Mouse (Mus musculus) lung, embryonic 16.5 days (tissue): Measurements from ENCODE around the gene Rab25. TPM values are rescaled to one million over a fixed set of nuclear protein-coding genes. Genes with fewer than 3 reads are reported as not detected.

Experiments used
- ATAC-seq: fragments of 200-750 bp; cut with Nextera tagmentation; 2 replicates; pipeline ENCODE4 v1.8.0; 2017; ENCODE audit warnings: low read depth, mild to moderate bottlenecking, moderate library complexity
- H3K27ac ChIP-seq: fragments of 300-500 bp; sonication (generic); 2 replicates; pipeline ENCODE4 v1.5.1; 2014; ENCODE audit warnings: mild to moderate bottlenecking, control low read depth, low read length
- H3K27me3 ChIP-seq: fragments of 300-500 bp; sonication (generic); 2 replicates; pipeline ENCODE4 v1.6.1; 2014; ENCODE audit warnings: low read depth, low read length, mixed read lengths; ENCODE audit not compliant: control insufficient read depth, insufficient read depth
- H3K36me3 ChIP-seq: fragments of 300-500 bp; sonication (generic); 2 replicates; pipeline ENCODE4 v1.6.1; 2014; ENCODE audit warnings: low read length; ENCODE audit not compliant: control insufficient read depth, insufficient read depth
- H3K4me1 ChIP-seq: fragments of 300-500 bp; sonication (generic); replicated peaks from 2 replicates; pipeline ENCODE4 v1.6.1; 2014; ENCODE audit warnings: low read length, mixed read lengths; ENCODE audit not compliant: control insufficient read depth, insufficient read depth
- H3K4me2 ChIP-seq: fragments of 300-500 bp; sonication (generic); 2 replicates; pipeline ENCODE4 v1.6.1; 2014; ENCODE audit warnings: low read depth, low read length, control low read depth
- H3K4me3 ChIP-seq: fragments of 300-500 bp; sonication (generic); 2 replicates; pipeline ENCODE4 v1.5.1; 2014; ENCODE audit warnings: mild to moderate bottlenecking, low read length, control low read depth
- H3K9ac ChIP-seq: fragments of 300-500 bp; sonication (generic); 2 replicates; pipeline ENCODE4 v1.6.1; 2014; ENCODE audit warnings: low read length, control low read depth
- H3K9me3 ChIP-seq: fragments of 300-500 bp; sonication (generic); 2 replicates; pipeline ENCODE4 v1.6.1; 2016; ENCODE audit warnings: low read length; ENCODE audit not compliant: control insufficient read depth
- WGBS: fragments of 180-500 bp; shearing (Covaris S2); extraction: QIAGEN DNeasy Blood & Tissue Kit; methylation state at CpG from one replicate; pipeline ENCODE4 v1.1.7; 2014; 5-methylcytosine and 5-hydroxymethylcytosine counted together
- microRNA counts: library from miRNA; unstranded; fragments of <30 nt; microRNA quantifications from one replicate; lab custom pipeline; 2016
- microRNA-seq: library from miRNA; unstranded; fragments of <30 nt; microRNA quantifications from one replicate; pipeline ENCODE4, GENCODE M21; 2016
- polyA plus RNA-seq: library from polyadenylated mRNA; unstranded; fragments of >200 nt; fragmentation: Nextera tagmentation; extraction: Ambion mirVana; gene quantifications from 2 replicates; pipeline ENCODE4 v1.2.1, GENCODE M21; 2015

Rab25 gene
- polyA plus RNA-seq, 1 experiment from 2014 or later, result 48.0 TPM

DNA sequence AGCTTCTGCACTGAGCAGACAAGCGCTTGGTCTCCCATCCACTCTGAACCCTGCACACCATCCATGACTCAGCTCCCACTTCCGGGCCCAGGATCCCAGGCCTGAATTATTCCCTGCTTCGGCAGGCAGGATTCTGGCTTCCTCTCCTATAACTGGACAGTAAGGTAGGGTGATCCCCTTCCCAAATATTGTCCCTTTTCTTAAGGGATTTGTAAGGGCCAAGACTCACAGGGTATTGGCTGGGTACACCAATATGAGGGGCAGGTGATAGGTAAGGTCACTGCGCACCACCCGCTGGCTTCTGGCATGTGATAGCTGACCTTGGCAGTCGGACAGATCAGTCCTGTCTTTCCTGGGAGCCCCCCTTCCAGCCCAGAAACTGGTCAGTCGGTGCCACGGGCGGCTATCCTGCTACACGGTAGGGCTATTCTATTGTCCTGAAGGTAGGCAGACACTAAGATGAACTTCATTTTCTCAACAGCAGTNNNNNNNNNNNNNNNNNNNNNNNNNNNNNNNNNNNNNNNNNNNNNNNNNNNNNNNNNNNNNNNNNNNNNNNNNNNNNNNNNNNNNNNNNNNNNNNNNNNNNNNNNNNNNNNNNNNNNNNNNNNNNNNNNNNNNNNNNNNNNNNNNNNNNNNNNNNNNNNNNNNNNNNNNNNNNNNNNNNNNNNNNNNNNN lies 52.2 kb downstream of the Rab25 start:
- H3K4me3 ChIP-seq, result no peak overlapping the region
- H3K36me3 ChIP-seq, result no peaks in the 10 kb centered on the region
- no peaks in the 10 kb centered on the region for H3K27me3 ChIP-seq
- 74% methylated on average over 10 of the region's 10 CpGs for WGBS
- peaks cover 24% of the 10 kb centered on the region for H3K4me1 ChIP-seq
- H3K4me2 ChIP-seq, result no peak overlapping the region
- no peaks in the 10 kb centered on the region for H3K9me3 ChIP-seq
- no peak overlapping the region for H3K9ac ChIP-seq
- no peak for ATAC-seq
- H3K27ac ChIP-seq, result no peak overlapping the region

DNA sequence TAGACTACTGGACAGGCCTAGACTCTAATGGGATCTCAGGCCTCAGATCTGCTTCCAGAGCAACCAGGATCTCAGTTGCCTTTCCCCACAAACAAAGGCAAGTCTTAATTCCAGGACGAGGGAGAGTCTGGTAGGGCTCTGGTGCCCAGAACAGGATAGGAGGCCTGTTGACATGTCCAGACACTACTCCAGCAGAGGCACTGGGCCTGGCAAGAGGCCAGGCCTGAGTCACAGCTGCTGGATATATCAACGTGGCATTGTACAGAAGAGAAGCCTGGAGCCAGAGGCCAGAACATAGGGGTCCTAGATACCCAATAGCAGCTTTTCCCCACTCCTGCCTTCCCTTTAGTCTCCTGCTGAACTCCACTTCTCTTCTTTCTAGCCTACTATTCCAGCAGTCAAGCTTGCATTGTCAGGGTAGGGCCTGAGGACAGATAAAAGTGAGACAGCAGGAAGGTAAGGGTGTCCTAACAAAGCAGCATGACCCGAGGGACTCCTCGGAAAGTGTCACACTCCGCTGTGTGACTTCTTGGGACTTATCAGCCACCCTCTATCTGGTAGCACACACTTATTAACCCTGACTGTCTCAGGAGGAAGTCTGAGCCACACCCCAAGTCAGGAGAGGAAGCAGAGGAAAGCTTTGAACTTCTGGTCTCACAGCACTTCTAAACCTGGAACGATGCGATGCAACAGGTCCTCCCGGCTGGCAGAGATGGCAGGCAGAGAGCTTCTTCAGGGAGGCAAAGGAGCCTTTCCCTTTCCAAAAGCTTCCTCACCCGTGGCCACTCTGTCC lies 53.1 kb downstream of the Rab25 start:
- no peaks in the 10 kb centered on the region for H3K9me3 ChIP-seq
- no peak for ATAC-seq
- no peaks in the 10 kb centered on the region for H3K27me3 ChIP-seq
- no peak overlapping the region for H3K4me2 ChIP-seq
- WGBS, result 38% methylated on average over 9 of the region's 9 CpGs
- H3K4me1 ChIP-seq, result peaks cover 28% of the 10 kb centered on the region
- no peak overlapping the region for H3K9ac ChIP-seq
- peak overlapping the region; percentile 58 for H3K27ac ChIP-seq
- no peak overlapping the region for H3K4me3 ChIP-seq
- H3K36me3 ChIP-seq, result no peaks in the 10 kb centered on the region

DNA sequence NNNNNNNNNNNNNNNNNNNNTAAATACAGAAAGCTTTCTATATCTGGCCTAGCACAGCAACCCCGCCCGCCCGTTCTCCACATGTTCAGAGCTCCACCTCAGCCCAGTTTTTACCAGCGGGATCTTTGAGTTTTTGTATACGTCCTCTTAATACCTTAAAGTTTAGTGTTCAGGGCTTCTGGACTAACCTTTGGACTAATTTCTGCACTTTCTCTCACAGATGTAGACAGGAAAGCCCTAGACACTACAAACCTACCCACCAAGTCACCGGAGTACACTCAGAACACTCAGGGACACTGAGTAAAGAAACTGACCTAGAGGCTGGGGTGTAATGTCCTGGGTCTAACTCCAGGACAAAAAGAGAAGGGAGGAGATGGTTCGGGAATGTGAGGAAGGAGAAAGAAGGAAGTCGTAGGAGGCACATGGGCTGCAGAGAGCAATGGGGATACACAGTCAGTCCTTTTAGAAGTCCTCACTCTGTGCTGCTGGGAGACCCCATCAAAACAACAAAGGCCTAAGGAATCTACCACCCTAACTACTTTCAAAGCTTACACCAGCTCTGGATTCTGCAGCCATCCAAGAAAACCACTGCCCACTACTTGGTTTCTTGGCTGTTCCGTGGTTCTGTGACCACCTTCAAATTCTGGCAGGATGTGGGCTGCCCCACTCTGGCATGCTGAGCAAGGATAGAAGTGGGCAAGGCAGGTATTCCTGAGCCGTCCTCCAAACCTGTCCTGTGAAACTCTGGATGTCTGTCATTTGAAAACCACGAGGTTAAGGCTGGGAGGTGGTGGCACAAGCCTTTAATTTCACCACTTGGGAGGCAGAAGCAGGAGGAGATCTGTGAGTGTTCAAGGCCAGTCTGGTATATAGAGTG lies 54.2 kb downstream of the Rab25 start:
- Histone ChIP-seq H3K4me3 (no peak overlapping the region), H3K27ac (peak overlapping the region; percentile 92), H3K4me1 (peaks cover 30% of the 10 kb centered on the region), H3K4me2 (peak overlapping the region; percentile 80; the same call in 1 of the 2 replicates), H3K9ac (peak overlapping the region; percentile 75; the same call in 1 of the 2 replicates), H3K36me3 (no peaks in the 10 kb centered on the region), H3K27me3 (no peaks in the 10 kb centered on the region), H3K9me3 (no peaks in the 10 kb centered on the region)
- ATAC-seq, result no peak
- WGBS, result 67% methylated on average over 11 of the region's 11 CpGs

MicroRNAs within 50 kb of the gene (microRNA counts, 519-probe panel; counts per million panel counts)
- microRNA mmu-miR-1905 (lab: Ali Mortazavi, UCI), result not detected

Small RNAs within 50 kb of the gene (microRNA-seq; reads per million reads assigned to microRNA genes)
- gene Mir1905, result not detected

Other genes starting within 250 kb of the Rab25 start
- gene Glmp, start 223.3 kb downstream of the Rab25 start, polyA plus RNA-seq, result 228 and 231 TPM in 2 replicates
- 9.5 and 9.9 TPM in 2 replicates for gene Tmem79, start 212.2 kb downstream of the Rab25 start, polyA plus RNA-seq
- 46.6 and 46.7 TPM in 2 replicates for gene Smg5, start 212.0 kb downstream of the Rab25 start, polyA plus RNA-seq
- gene Paqr6, start 183.7 kb downstream of the Rab25 start, polyA plus RNA-seq, result 12.5 and 15.2 TPM in 2 replicates
- 0.13 TPM in 1 of 2 replicates, not detected in the other for gene Bglap3, start 175.6 kb downstream of the Rab25 start, polyA plus RNA-seq
- gene Bglap2, start 169.6 kb downstream of the Rab25 start, polyA plus RNA-seq, result 0.43 TPM in 1 of 2 replicates, not detected in the other
- gene Bglap, start 163.8 kb downstream of the Rab25 start, polyA plus RNA-seq, result 0.94 TPM in 1 of 2 replicates, not detected in the other
- gene Pmf1, start 138.0 kb downstream of the Rab25 start, polyA plus RNA-seq, result 130 and 147 TPM in 2 replicates
- 15.2 and 16.0 TPM in 2 replicates for gene Slc25a44, start 123.2 kb downstream of the Rab25 start, polyA plus RNA-seq
- gene Sema4a, start 87.1 kb downstream of the Rab25 start, polyA plus RNA-seq, result 6.3 TPM in 2 replicates
- gene Lmna, start 38.3 kb downstream of the Rab25 start, polyA plus RNA-seq, result 148 and 150 TPM in 2 replicates
- gene Mex3a, start 15.9 kb downstream of the Rab25 start, polyA plus RNA-seq, result 13.1 and 13.5 TPM in 2 replicates
- gene Lamtor2, start 4.8 kb upstream of the Rab25 start, polyA plus RNA-seq, result 169 and 183 TPM in 2 replicates
- 39.3 and 41.8 TPM in 2 replicates for gene Ubqln4, start 5.5 kb upstream of the Rab25 start, polyA plus RNA-seq
- 354 and 367 TPM in 2 replicates for gene Ssr2, start 27.6 kb upstream of the Rab25 start, polyA plus RNA-seq
- 123 and 125 TPM in 2 replicates for gene Arhgef2, start 57.7 kb upstream of the Rab25 start, polyA plus RNA-seq
- not detected in 2 replicates for gene Rxfp4, start 104.8 kb upstream of the Rab25 start, polyA plus RNA-seq
- gene Khdc4, start 137.5 kb upstream of the Rab25 start, polyA plus RNA-seq, result 82.1 and 86.2 TPM in 2 replicates
- 58.9 and 68.9 TPM in 2 replicates for gene Rit1, start 168.5 kb upstream of the Rab25 start, polyA plus RNA-seq
- 8.0 and 8.1 TPM in 2 replicates for gene Syt11, start 226.9 kb upstream of the Rab25 start, polyA plus RNA-seq